Mouse (Mus musculus) spleen, postnatal 4 days (tissue): ENCODE data around the gene Abl1.

ENCODE experiments used
- DNase-seq, 2 experiments: peaks; one replicate each; pipeline ENCODE4 v3.0.0; 2022; ENCODE audit warnings: low spot score in 2 of 2

Gene Abl1

GRCm38 (mm10) chr2:31787029-31787428 lies 98.9 kb downstream of the Abl1 start:
- DNase-seq, result peak; percentile 72 to 92

DNA sequence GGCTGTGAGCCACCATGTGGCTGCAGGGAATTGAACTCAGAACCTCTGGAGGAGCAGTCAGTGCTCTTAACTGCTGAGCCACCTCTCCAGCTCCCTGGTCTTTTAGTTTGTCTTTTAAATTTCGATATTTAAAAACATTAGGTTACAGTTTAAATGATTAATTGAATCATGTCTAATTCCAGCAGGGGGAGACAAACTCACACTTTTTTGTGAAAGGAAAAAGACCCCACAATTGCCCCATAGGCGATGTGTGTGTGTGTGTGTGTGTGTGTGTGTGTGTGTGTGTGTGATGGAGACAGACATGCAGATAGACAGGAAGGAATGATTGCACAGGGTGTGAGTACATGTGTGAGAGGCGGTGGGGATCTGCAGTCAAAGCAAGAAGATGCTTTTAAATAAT lies 100.1 kb downstream of the Abl1 start:
- DNase-seq, result no peak

- no peak for DNase-seq
These were observed 101.0 kb downstream of the Abl1 start for GRCm38 (mm10) chr2:31789215-31789614.

DNA sequence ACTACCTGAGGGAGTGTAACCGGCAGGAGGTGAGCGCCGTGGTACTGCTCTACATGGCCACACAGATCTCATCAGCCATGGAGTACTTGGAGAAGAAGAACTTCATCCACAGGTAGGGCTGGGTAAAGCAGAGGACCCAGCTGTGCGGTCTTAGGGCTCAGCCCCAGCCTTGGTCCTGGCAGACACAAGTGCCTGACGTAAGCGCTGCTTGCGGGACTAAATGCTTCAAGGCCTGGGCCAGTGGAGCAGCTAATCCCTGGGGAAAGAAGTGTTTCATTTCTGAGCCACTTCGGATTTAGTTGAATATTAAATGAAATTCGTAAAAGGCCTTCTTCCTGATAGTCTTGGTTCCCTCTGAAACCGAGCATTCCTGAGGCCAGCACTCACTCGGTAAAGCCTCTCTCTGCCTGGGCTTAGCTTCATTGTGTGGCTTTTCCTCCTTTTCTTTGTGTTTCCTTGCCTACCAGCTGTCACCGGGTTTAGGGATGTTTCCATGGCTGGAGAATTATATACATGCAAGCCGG lies 102.6 kb downstream of the Abl1 start:
- no peak for DNase-seq

DNA sequence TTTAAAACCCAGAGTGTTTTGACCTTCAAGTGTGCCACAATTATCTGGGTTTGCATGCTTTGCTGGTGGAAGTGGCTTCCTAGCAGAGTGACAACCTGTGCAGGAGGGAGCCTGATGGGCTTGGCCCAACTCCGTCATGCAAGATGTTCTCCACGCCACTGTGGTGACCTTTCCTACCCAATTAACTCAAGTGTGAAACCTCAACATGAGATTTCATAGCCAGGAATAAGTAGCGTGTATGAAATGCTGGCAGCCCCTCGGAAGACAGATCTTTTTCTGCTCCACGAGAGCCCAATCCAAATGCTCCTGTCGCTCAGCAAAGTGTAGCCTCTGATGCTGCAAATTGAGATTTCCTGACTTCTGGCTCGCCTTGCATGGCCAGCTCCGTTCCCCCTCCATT lies 103.1 kb downstream of the Abl1 start:
- DNase-seq, result no peak

- no peak for DNase-seq
These were observed 104.4 kb downstream of the Abl1 start for GRCm38 (mm10) chr2:31792611-31793010.

GRCm38 (mm10) chr2:31796943-31797342 lies 108.8 kb downstream of the Abl1 start:
- DNase-seq, result no peak

GRCm38 (mm10) chr2:31801416-31801815 lies 113.2 kb downstream of the Abl1 start:
- no peak for DNase-seq

- no peak for DNase-seq
These were observed 114.6 kb downstream of the Abl1 start for GRCm38 (mm10) chr2:31802811-31803210.

DNA sequence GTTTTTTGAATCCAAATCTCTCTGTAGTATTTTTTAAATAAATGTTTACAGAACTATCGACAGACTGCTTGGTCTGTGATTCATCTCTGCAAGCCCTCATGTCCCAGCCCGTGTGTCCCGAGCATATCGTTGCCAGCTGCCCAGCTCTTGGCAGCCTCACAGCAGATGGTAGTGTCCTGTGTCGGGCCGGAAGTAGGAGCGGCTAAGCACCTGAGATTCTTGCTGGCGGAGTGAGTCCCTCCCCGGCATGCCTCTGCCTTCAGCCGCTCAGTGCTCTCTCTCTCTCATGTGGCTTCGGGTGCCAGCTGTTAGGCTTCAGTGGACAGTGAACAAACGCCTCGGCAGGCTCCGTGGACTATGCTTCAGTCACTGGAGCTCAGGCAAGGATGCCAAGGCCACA lies 115.3 kb downstream of the Abl1 start:
- DNase-seq, result no peak

GRCm38 (mm10) chr2:31806639-31807382 lies 118.6 kb downstream of the Abl1 start:
- DNase-seq, result no peak

DNA sequence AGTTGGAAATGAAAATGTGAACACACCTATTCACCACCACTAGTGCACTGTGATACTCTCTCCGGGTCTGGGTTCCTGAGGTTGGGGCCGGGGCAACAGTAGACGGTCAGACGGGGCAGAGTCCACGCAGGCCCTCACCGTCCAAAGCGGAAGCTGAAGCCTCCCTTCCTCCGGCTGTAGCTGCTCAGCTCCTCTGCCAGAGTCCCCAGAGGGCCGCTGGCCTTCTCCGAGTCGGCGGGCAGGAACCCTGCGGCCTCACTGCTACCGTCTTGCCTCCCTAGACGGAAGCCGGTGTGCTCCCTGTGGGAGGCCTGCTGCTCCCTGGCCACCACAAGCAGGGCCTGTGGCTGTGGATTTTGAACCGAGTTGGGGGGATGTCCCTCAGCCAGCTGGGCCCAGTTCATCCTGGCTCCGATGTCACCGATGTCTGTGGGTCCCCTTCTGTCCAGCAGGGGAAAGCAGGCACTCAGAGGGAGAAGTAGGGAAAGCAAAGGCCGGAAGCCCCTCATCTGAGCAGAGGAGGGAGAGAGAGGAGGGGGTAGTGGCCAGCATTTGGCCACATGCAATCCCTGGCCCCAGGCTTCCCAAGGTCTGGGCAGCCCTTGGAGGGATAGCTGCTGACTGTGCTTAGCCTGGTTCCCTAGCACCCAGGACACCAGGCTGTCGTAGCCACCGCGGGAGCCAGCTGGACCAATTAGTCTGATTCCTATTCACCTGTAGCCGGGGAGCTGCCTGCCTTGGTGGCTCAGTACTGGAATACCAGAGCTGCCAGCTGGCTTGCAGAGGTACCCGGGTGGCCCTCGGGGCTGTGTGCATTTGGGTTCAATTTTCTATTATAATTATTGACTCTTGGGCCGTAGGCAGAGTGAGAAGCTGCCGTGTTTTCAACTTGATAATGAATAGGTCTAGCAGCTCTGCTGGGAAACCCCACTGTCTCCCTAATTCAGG lies 120.5 kb downstream of the Abl1 start:
- no peak for DNase-seq

GRCm38 (mm10) chr2:31809358-31809740 lies 121.2 kb downstream of the Abl1 start:
- DNase-seq, result no peak

DNA sequence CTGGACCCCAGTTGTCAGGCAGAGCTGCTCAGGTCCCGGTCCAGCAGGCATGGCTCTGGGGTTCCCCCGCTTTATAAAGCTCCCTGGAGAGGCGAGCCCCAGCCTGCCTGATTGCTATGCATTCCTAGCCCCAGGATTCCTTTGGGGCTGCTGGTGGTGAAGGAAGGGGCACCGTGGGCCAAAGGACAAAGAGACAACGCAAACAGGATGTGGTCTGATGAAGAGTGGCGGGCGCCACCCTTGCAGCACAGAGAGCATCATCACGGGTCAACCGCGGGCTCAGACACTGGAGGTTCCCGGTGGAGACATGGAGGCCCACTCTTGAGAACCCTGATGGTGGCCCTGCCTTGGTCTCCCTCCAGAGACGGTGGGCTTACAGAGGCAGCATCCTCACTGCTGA lies 122.3 kb downstream of the Abl1 start, which contains the start of gene Qrfp:
Qrfp (minus strand) TSS at position 137 of the 400 bp plus-strand sequence.
- no peak for DNase-seq

DNA sequence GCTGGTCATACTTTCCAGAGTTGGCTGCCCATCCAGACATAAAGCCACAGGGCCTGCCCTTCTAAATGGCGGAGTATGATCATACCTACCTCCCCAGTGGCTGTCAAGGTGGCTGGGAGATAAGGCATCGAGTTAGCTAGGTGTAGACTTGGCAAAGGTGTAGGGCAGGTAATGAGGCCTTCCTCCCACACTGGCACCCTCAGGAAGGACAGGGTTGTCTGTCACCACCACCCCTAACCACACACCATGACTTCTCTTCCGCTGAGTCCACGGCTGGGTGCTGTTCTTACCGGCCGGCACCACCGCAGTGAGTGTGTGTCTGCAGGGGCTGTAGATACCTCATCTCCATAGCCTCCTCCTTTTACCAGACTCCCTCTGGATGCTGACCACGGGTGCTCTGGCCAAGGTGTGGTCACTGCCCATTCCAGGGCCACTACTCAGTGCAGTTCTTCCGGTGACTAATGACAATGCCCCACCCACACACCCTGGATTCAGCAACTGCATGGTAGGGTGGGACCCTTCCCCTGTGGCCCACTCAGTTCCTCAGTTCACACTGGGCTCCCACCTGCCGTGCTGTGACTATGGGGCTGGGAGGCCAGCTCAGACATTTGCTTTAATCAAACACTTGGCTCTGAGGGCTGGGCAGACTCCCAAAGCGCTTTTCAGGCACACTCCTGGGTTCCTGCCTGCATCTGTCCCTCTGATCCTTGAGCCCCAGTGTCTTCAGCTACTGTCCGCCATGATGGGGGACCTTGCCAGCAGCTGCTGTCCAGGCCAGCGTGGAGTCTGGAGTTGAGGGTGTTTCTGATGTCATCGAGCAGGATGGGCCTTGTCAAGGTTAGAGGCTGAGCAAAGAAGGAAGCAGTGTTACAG lies 123.1 kb downstream of the Abl1 start:
- DNase-seq, result no peak

DNA sequence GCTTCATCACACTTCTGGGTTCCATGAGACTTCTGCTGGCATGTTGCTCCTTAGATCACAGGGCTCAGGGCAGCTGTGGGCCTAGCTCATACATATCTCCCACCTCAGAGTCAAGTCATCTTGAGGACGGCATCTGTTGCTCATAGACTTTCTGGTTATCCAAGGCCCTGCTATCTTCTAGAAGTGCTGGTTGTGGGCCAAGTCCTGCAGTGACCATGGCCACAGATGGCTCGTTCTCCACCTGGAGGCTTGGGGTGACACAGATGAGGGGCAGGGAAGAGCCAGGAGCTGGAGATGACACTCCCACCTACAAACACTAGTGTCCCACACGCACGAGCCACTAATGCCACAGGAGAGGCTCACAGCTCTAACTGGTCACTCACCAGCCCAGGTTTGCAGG lies 125.5 kb downstream of the Abl1 start:
- no peak for DNase-seq

- no peak for DNase-seq
These were observed 126.5 kb downstream of the Abl1 start for GRCm38 (mm10) chr2:31814699-31815098.

DNA sequence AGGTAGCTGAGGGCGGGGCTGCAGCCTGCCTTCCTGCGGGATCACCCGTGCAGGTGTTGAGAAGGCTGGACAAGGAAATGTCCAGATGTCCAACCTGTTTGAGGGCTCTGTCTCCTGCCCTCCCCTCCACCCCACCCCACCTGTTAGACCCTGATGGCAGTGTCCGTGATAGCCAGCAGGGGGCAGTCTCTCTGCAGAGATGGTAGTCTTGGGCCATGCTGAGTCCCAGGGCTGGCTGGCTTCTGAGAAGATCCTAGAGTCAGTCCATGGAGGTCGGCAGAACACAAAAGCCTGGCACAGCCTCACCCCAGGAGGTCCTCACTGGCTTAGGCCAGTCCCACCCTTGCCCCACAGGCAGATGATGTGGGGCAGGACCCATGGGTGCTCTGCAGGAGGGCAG lies 127.2 kb downstream of the Abl1 start:
- DNase-seq, result peak; percentile 63 to 86

GRCm38 (mm10) chr2:31822524-31823371 lies 134.6 kb downstream of the Abl1 start:
- DNase-seq, result peak; percentile 66 to 82

DNA sequence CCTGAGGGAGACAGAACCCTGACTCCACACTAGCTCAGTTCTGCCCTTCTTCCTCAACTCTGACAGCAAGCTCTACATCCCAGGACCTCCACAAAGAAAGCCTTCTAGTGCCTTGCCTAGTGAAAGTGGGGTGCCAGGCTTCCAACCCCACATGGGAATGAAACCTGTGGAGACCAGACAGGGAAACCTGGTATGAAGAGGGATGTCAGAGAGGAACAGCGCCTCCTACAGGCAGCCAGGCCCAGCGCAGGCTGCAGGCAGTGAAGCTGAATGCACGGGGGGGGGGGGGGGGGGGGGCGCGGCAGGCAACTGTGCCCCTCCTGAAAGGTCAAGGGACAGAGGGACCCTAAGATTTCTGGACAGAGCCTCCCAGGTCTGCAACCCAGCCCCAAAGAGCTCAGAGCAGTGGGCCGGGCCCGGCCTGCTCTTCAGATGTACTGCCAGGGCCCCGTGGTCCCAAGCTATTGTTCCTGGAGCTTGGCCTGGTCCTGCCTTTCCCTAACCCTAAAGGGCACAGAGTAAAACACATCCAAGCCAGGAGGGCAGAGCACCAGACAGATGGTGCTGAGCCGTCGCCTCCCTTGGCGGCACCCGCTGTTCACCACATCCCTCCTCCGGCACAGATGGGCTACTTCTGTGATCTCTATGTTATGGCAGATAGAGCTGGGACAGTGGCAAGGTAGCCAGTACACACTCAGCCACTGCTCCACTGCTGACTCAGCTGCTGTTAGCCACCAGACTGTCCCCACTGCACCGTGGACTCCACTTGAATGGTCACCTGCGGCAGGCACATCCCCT lies 136.0 kb downstream of the Abl1 start:
- peak; percentile 33 to 78 for DNase-seq
